Mouse (Mus musculus): ENCODE data around the gene Acot13. TPM values are rescaled to one million over a fixed set of nuclear protein-coding genes. Genes with fewer than 3 reads are reported as not detected.
"Not testable (repeated sequence)": the region's sequence is repeated elsewhere in the genome, so short reads cannot be mapped to it uniquely, and the experiment has no call there.

The Acot13 gene
- total and polyA plus RNA-seq, 2 experiments from 2014 or later = 29.1 to 74.2 TPM

- ATAC-seq = no peak
- 90% methylated on average over 4 of the region's 4 CpGs for WGBS
These were observed 18.0 kb upstream of the Acot13 start for GRCm38 (mm10) chr13:24849318-24849717.

GRCm38 (mm10) chr13:24844983-24845955 lies 13.9 kb upstream of the Acot13 start, which contains the start of gene D130043K22Rik:
TSS of gene D130043K22Rik (plus strand) at chr13:24845135.
- WGBS = 6% methylated on average over 40 of the region's 40 CpGs
- ATAC-seq (peak; percentile 98), DNase-seq (peak; percentile 72)
- Histone ChIP-seq H3K27ac (ENCODE audit: low read depth, low read length) (no peak within 1 kb of the TSS), H3K27me3 (ENCODE audit: insufficient read depth, low read length) (no peaks in the 10 kb centered on the region), H3K4me1 (ENCODE audit: insufficient read depth) (no peaks in the 10 kb centered on the region), H3K36me3 (ENCODE audit: insufficient read depth) (peaks cover 5% of the 10 kb centered on the region; the same call in 1 of the 2 replicates), H3K9me3 (ENCODE audit: low read length) (no peaks in the 10 kb centered on the region), H3K4me2 (ENCODE audit: low read depth) (peak within 1 kb of the TSS; percentile 73), H3K4me3 (ENCODE audit: low read depth, low read length) (peak within 1 kb of the TSS; percentile 57), H3K9ac (peak within 1 kb of the TSS; percentile 59)
- peak; percentile 30 for TF ChIP-seq CTCF (IDR thresholded peaks at IDR 0.05; ENCODE audit: low read depth)

More at GRCm38 (mm10) chr13:24849318-24849717, 18.0 kb upstream of the Acot13 start:
- Histone ChIP-seq H3K4me2 (ENCODE audit: low read depth) (no peak overlapping the region), H3K27ac (ENCODE audit: low read depth, low read length) (no peak overlapping the region), H3K36me3 (ENCODE audit: insufficient read depth) (no peaks in the 10 kb centered on the region), H3K4me1 (ENCODE audit: insufficient read depth) (no peaks in the 10 kb centered on the region), H3K9me3 (ENCODE audit: low read length) (no peaks in the 10 kb centered on the region), H3K9ac (no peak overlapping the region), H3K4me3 (ENCODE audit: low read depth, low read length) (no peak overlapping the region), H3K27me3 (ENCODE audit: insufficient read depth, low read length) (no peaks in the 10 kb centered on the region)
- DNase-seq = no peak
- TF ChIP-seq CTCF (IDR thresholded peaks at IDR 0.05; ENCODE audit: low read depth) = no peak

GRCm38 (mm10) chr13:24841702-24842101 lies 10.4 kb upstream of the Acot13 start:
- peaks cover 5% of the 10 kb centered on the region; the same call in 1 of the 2 replicates for H3K36me3 ChIP-seq (ENCODE audit: insufficient read depth)
- 90% methylated on average over 3 of the region's 3 CpGs for WGBS
- no peaks in the 10 kb centered on the region for H3K4me1 ChIP-seq (ENCODE audit: insufficient read depth)
- H3K27ac ChIP-seq (ENCODE audit: low read depth, low read length) = no peak overlapping the region
- no peak for TF ChIP-seq CTCF (IDR thresholded peaks at IDR 0.05; ENCODE audit: low read depth)
- ATAC-seq (no peak), DNase-seq (no peak)
- H3K4me2 ChIP-seq (ENCODE audit: low read depth) = no peak overlapping the region
- H3K9ac ChIP-seq = no peak overlapping the region
- no peaks in the 10 kb centered on the region for H3K9me3 ChIP-seq (ENCODE audit: low read length)
- no peaks in the 10 kb centered on the region for H3K27me3 ChIP-seq (ENCODE audit: insufficient read depth, low read length)
- H3K4me3 ChIP-seq (ENCODE audit: low read depth, low read length) = no peak overlapping the region

- no peak overlapping the region for H3K9ac ChIP-seq
- H3K36me3 ChIP-seq (ENCODE audit: insufficient read depth) = peaks cover 5% of the 10 kb centered on the region; the same call in 1 of the 2 replicates
- 78% methylated on average over 3 of the region's 3 CpGs for WGBS
- no peak for TF ChIP-seq CTCF (IDR thresholded peaks at IDR 0.05; ENCODE audit: low read depth)
- H3K27me3 ChIP-seq (ENCODE audit: insufficient read depth, low read length) = no peaks in the 10 kb centered on the region
- no peaks in the 10 kb centered on the region for H3K9me3 ChIP-seq (ENCODE audit: low read length)
- H3K4me1 ChIP-seq (ENCODE audit: insufficient read depth) = no peaks in the 10 kb centered on the region
- ATAC-seq (no peak), DNase-seq (no peak)
- no peak overlapping the region for H3K4me2 ChIP-seq (ENCODE audit: low read depth)
- no peak overlapping the region for H3K4me3 ChIP-seq (ENCODE audit: low read depth, low read length)
- H3K27ac ChIP-seq (ENCODE audit: low read depth, low read length) = no peak overlapping the region
These were observed 8.5 kb upstream of the Acot13 start for GRCm38 (mm10) chr13:24839831-24840230.

- DNase-seq; H3K9me3 ChIP-seq (ENCODE audit: low read length); H3K9ac ChIP-seq; H3K27me3 ChIP-seq (ENCODE audit: insufficient read depth, low read length); H3K4me2 ChIP-seq (ENCODE audit: low read depth); H3K36me3 ChIP-seq (ENCODE audit: insufficient read depth); ATAC-seq; H3K4me3 ChIP-seq (ENCODE audit: low read depth, low read length); H3K27ac ChIP-seq (ENCODE audit: low read depth, low read length): not testable (repeated sequence)
- peaks cover 10% of the 10 kb centered on the region; the same call in 1 of the 2 replicates for H3K4me1 ChIP-seq (ENCODE audit: insufficient read depth)
- WGBS = 87% methylated on average over 8 of the region's 8 CpGs
These were observed 6.4 kb upstream of the Acot13 start for GRCm38 (mm10) chr13:24837765-24838164.

- peak overlapping the region; percentile 83 for H3K4me2 ChIP-seq (ENCODE audit: low read depth)
- ATAC-seq (no peak), DNase-seq (no peak)
- H3K4me1 ChIP-seq (ENCODE audit: insufficient read depth) = peaks cover 21% of the 10 kb centered on the region; the same call in 1 of the 2 replicates
- no peak for TF ChIP-seq CTCF (IDR thresholded peaks at IDR 0.05; ENCODE audit: low read depth)
- no peaks in the 10 kb centered on the region for H3K27me3 ChIP-seq (ENCODE audit: insufficient read depth, low read length)
- peak overlapping the region; percentile 64 for H3K4me3 ChIP-seq (ENCODE audit: low read depth, low read length)
- H3K27ac ChIP-seq (ENCODE audit: low read depth, low read length) = no peak overlapping the region
- H3K9ac ChIP-seq = peak overlapping the region; percentile 90; the same call in 1 of the 2 replicates
- WGBS = 46% methylated on average over 2 of the region's 2 CpGs
- no peaks in the 10 kb centered on the region for H3K9me3 ChIP-seq (ENCODE audit: low read length)
- no peaks in the 10 kb centered on the region; the same call in 1 of the 2 replicates for H3K36me3 ChIP-seq (ENCODE audit: insufficient read depth)
These were observed 1.4 kb upstream of the Acot13 start for GRCm38 (mm10) chr13:24832811-24833155.

Measured in forebrain, postnatal 0 days (tissue).